Mouse (Mus musculus): ENCODE measurements around the gene Bnc1.

Gene Bnc1

DNA sequence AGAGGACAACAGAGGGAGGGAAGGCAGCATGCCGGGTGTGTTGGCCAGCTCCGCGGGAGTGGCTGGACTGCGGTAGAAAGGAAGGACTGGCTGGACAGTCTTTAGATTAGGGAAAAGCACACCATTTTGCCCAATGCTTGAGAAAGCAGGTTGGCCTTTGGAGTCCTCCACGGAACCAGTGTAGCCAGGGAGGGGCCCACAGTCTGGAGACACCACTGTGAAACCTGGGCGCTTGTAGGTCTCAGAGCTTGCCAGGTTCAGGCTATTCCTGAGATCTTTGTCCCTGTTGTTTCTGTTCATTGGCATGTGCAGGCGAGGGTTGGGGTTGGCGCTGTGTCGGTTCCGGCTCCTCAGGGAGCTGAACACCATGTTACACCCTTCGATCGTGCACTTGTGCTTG, 18.2 kb downstream of the Bnc1 start:
- DNase-seq (ENCODE audit: low spot score), result no peak

DNA sequence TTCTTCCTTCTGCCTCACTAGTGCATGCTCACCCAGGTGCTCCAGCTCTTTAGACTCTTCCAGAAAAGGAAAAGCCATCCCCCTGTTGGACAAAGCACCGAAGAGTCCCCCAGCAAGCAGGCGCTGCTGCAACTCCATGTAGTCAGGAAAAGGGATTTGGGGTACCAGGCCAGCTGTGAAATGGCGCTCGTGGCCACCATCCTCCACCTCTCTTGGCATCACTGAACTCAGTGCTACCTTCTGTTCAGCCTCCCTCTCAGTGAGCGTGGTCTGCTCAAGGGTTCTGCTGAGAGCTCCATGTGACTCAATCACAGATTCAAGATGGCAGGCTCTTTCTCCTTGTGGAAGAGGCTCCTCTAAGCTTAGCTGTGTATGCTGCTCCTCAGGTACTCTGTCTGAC, 18.8 kb downstream of the Bnc1 start:
- no peak for DNase-seq (ENCODE audit: low spot score)

DNA sequence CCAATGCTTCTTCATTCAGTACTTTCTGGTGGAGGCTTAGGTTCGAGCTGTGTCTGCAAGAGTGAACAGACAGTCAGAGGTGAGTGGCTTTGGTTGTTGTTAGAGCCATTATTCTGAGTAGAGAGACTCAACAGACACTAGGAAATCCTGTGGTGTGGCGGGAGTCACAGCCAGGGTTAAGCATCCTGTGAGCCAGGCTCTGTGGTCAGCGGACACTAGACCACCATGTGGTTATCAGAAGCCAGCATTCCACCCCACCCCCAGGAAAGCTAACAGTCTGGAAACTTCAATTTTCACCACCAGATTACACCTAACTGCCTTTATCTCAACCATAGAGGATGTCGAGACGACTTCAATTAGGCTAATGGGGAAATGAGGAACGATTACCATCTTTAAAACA, 23.1 kb downstream of the Bnc1 start:
- DNase-seq (ENCODE audit: low spot score), result no peak

DNA sequence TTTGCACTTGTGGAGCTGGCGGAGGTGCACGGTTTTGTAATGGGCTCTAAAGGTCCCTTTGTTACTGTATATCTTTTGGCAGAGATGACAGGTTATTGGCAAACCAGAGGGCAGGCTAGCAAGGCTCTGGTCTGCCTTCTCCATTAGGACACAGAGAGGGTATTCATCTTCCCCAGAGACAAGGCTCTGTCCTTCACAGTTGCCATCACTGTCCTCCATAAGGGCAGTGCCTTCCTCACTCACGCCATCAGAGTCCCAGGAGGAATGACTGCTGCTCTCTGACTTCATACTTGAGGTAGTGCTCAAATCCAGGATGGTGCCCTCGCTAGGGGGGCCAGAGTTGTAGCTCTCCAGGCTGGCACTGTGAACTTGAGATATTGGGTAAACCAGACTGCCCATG, 23.6 kb downstream of the Bnc1 start:
- DNase-seq (ENCODE audit: low spot score), result no peak

DNA sequence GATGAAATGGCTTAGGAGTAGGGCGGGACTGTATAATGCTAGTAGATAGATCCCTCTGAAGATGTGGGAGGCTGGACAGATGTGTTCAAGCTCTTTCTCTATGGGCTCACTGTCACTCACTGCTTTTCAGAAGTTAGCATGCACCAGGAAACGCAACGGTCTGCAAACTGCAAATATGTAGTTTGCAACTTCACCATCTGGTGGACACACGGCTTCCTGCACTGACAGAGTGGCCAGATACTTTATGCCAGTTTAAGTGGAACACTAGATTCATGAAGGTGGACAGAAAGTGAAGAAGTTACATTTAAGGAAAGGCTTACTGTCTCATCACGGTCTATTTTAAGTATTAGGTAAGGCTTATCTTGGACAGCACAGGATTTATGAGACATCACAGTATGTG, 25.9 kb downstream of the Bnc1 start:
- DNase-seq (ENCODE audit: low spot score), result no peak

DNA sequence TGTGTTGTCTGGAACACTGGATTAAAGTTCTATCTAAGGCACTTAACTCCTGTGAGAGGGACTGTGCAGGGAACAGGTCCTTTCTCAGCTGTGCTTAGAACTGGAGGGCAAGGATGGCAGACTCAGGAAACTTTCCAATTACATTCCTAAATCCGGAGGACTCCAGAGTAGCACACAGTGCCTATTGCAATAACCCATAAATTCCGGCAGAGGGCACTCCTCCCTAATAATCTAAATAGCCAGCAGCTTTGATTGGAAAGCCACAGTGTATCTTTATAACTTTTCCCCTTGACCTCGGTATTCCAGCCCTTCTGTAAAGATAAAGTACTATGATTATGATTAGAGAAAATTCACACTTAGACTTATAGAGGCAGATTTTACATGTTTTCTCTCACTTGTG, 32.4 kb downstream of the Bnc1 start:
- peak; percentile 79 for DNase-seq (ENCODE audit: low spot score)

DNA sequence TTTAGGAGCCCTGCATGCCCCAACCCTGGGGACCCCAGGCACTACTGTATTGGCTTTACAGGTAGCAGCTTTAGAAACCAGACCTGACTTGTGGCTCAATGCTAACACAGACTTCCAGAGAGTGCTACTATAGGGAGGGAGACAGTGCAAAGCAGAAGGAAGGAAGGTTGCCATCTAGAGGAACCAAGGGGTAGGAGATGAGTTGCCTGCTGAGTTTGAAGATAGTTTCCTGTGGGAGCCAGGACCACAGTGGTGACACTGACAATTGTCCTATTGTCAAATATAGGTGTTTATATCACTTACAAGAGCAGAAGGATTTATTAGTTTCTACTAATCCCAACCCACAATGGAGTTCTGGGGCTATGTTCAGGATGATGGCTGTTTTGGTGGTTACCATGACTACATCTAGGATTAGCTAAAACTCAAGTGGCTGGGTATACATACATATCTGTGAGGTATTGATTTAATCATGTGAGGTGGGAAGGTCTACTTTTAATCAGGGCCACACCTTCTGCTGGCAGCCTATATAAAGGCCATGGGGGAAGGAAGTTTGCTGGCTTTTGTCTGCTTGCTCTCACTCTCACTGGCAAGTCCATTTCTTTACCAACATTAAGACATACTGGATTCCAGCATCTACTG, 37.8 kb downstream of the Bnc1 start:
- DNase-seq (ENCODE audit: low spot score), result peak; percentile 61

DNA sequence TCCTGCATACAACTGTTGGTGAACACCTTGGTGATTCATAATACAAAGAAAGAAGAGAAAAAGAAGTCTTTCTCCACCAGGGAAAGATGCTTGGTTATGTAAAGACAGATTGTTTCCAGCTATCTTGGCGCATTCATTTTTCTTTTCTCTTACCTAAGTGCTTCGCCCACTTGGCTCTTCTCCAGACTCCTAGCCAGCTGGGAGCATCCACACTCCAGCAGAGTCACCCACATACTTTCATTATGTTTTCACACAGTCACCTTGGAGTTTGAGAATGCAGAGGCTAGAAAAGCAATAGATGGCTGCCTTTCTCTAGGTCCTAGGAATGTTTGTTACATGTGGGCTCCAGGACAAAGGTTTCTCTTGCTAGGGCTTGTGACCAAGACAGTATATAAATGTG, 41.6 kb downstream of the Bnc1 start:
- no peak for DNase-seq (ENCODE audit: low spot score)

DNA sequence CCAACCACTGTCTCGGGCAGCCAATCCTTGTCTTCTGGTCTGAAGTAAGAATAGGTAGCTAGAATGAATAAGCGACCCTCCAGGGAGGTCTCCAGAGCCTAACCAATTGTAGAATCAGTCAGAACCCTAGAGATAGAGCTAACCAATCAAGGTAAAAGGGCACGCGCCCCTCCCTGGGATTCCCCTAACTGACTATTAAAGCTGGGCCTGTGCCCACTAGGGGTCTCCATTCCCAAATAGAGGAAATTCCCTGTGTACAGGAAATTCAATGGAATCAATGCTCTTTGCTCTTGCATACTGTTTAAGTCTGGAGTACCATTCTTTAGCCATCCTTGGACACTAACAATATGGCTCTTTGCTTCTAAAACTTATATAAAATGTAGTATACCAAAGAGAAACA, 46.7 kb downstream of the Bnc1 start:
- DNase-seq (ENCODE audit: low spot score), result peak; percentile 73

DNA sequence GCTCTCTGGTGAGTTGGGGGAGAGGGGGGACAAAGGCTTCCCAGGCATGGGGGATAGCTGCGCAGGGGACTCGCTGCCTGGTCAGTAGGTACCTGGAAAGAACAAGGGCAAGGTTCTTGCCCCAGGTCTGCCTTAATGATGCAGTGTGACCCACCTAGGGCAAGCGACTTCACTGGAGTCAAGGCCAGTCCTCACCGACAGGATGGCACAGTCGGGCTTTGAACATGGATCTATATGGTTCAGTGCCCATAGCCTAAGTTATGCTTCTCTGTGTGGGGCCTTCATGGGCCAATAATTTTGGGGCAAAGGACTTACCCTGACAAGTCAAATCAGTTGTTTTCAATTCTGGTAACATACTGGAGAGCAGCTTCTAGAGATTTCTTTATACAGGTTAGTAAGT, 57.3 kb downstream of the Bnc1 start:
- no peak for DNase-seq (ENCODE audit: low spot score)

DNA sequence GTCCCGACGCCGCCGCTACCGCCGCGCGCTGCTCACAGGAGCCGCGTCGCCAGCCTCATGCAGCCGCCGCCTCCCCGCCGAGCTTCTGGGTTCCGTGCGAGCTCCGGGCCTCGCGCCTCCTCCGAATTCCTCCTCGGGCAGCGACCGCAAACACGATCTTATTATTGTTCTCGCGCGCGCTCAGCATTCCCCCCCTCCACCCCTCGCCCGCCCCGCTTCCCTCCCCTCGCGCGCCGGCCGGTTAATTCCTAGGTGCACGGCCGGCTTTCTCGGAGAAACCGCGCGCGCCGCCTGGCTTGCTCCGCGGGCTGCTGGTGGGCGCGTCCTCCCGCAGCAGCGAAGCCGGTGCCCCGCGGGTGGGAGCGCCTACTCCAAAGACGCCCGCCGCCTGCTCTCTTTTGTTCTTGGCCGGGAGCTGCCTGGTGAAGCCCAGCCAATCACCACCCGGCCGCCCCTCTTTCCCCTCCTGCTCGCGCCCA, 57.8 kb downstream of the Bnc1 start, which contains the start of gene Hdgfl3:
TSS of gene Hdgfl3 (minus strand) at position 207 of the 479 bp plus-strand sequence.
- DNase-seq (ENCODE audit: low spot score), result peak; percentile 88

DNA sequence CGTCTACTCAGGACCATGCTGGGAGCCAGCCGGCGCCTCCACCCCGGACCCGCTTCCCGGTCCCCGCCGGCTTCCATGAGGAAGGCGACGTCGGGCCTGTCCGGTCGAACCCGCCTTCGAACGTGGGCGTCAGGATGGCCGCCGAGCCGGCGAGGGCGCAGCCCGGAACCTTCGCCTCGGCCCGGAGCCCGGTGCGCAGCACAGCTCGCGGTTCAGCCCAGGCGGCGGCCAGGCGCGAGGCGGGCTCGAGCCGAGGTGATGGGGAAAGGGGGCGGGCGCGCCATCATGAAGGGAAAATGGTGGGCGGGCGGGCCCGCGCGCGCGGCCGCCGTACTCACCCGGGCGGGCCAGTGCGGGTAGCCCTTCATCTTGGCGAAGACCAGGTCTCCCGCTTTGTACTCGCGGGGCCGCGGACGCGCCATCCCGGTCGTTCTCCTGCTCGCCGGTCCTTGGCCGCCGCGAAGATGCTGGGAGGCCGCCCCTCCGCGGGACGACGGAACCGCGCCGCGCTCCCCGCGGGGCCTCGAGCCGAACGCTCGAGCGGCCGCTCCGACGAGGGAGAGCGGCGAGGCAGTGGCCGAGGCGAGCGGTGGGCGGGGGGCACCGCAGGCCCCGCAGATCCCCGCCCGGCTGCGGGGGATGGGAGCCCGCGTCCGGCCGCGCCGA, 58.4 kb downstream of the Bnc1 start:
- peak; percentile 75 for DNase-seq (ENCODE audit: low spot score)

DNA sequence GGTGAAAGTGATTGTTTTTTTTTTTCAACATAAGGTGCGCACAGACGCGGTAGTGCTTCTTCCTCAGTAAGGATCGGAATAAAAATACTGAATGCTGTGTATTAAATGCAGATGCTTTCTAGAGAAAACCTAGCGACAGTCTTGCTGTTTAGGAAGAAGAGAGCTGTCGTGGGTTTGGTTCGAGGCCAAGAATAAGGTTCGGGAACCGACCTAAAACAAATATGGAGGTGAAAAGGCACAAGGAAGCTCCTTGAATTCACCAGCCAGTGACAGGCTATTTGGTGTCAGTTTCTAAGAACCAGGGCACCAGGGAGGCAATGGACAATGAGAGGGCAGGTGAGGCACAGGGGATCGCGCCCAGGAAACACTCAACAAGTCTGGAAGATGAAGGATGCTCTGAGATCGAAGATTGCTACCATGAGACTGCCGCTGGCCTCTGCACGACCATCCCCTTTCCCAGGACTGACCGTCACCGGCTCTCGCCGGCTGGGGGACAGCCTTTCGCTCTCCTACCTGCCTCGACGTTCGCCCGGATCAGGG, 59.0 kb downstream of the Bnc1 start:
- no peak for DNase-seq (ENCODE audit: low spot score)

DNA sequence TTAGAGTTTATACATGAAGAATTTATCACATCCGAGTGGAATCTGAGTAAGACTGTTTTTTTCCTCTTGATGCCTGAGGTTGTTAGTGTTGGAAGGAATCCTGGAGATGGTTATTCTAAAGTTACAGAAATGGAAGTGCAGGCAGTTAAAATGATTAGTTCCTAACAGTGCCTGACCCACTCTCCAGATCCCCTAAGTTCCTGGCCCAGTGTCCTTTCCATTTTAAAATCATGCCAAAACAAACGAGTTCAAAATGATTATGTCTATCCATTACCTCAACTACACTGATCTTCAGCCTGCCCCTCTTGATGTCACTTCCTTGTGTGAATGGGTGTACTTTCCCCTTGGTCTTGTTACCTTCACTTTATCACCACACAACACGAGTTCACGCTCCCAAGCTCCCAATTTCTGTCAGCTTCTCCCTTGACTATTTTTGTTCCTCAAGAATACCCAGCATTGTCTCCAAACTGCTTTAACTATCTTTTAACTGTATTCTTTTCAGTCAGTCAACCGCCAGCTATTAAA, 59.5 kb downstream of the Bnc1 start:
- no peak for DNase-seq (ENCODE audit: low spot score)

DNA sequence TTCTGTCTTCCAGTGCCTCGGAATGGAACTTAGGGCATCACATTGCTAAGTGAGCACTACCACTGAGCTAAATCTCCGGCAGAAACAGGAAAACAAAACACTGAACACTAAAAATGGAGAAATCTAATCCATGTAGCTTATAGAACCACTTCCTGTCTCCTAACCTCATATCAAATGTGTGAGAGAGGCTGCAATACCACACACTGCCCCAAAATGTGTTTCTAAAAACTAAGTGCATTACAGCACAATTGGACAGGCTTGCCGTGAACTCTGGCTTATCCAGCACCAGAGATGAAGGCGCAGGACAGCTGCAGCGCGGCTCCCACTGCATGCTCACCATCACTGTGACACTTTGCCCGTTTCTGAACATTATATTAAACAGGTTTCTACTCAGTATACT, 63.1 kb downstream of the Bnc1 start:
- no peak for DNase-seq (ENCODE audit: low spot score)

DNA sequence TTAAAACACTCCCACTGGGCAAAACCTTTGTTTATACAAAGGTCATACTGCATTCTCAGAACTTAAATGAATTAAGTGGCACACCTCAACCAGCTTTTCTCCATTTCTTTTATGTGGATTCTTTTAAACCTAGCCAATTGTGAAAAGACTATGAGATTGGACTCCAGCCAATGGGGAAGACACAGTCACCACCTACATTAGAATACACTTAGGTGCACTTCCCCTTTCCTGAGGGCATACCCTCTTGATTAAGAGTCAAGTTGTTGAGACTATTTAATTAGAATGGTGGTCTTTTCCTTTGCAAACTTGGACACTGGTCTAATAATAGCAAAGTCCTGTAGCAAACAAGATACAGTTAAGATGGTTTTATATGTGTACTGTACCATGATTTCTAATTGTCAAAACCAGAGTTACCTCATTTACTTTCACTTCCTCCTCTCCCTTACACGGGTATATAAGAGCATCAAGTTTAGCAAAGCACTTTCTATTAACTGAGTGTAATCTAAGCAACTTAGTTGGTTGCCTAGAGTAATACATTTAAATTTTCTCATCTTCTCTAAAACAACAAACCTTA, 70.6 kb downstream of the Bnc1 start:
- DNase-seq (ENCODE audit: low spot score), result no peak

DNA sequence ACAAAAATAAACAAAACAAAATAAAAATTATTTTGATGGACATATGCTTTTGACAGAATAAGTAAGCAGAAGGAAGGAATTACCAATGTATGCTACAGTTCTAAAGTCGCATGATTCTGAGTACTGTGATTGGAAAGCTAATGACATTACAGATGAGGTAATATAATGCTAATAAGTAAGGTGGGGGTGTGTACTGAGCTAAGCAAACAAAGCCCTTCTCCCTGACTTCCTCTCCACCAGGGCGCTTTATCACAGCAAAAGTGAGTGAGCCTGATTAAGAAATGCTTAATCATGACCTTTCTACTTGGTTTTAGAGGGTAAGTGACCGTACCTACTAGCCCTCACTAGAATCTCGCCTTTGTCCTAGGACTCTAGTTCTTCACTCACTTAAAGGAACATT, 71.8 kb downstream of the Bnc1 start:
- DNase-seq (ENCODE audit: low spot score), result no peak

DNA sequence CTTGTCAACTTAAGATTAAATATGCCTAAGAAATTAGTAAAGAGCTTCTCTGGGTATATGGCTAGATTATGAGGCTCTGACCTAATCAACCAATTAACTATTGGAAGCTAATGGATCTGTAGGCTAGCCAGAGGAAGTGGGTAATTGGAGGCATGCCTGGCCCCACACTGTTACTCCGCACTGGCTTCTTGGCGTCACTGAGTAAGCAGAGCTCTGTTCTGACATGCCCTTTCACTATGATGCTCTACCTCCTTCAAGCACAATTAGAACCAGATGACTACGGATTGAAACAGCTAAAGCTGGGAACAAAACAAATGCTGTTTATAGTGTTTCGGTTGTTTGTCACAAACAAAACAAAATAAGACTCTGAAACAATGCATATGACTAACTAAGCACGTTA, 73.8 kb downstream of the Bnc1 start:
- no peak for DNase-seq (ENCODE audit: low spot score)
